Mouse (Mus musculus): ENCODE measurements around the gene Zmat5.

Gene Zmat5

GRCm38 (mm10) chr11:4731781-4732180 lies 27.3 kb downstream of the Zmat5 start:
- in situ Hi-C loops (cut with MboI, MseI): no loop called here

GRCm38 (mm10) chr11:4734179-4734578 lies 29.7 kb downstream of the Zmat5 start:
- in situ Hi-C loops (cut with MboI, MseI): no loop called here

GRCm38 (mm10) chr11:4736355-4736754 lies 31.9 kb downstream of the Zmat5 start:
- in situ Hi-C loops (cut with MboI, MseI): no loop called here

- in situ Hi-C loops (cut with MboI, MseI): no loop called here
Observed at GRCm38 (mm10) chr11:4737682-4738081, 33.2 kb downstream of the Zmat5 start.

GRCm38 (mm10) chr11:4738719-4739118 lies 34.2 kb downstream of the Zmat5 start:
- in situ Hi-C loops (cut with MboI, MseI): no loop called here

GRCm38 (mm10) chr11:4740785-4741184 lies 36.3 kb downstream of the Zmat5 start:
- in situ Hi-C loops (cut with MboI, MseI): no loop called here

GRCm38 (mm10) chr11:4744691-4745090 lies 40.2 kb downstream of the Zmat5 start:
- in situ Hi-C loops (cut with MboI, MseI): no loop called here

GRCm38 (mm10) chr11:4745969-4746368 lies 41.5 kb downstream of the Zmat5 start:
- in situ Hi-C loops (cut with MboI, MseI): no loop called here

GRCm38 (mm10) chr11:4746733-4747132 lies 42.3 kb downstream of the Zmat5 start, which contains the start of gene Cabp7:
TSS of gene Cabp7 (minus strand) at chr11:4746778.
- in situ Hi-C loops (cut with MboI, MseI): no loop called here

- in situ Hi-C loops (cut with MboI, MseI): no loop called here
Observed at GRCm38 (mm10) chr11:4747285-4747684, 42.8 kb downstream of the Zmat5 start.

GRCm38 (mm10) chr11:4750263-4750662 lies 45.8 kb downstream of the Zmat5 start:
- in situ Hi-C loops (cut with MboI, MseI): no loop called here

GRCm38 (mm10) chr11:4752836-4753235 lies 48.4 kb downstream of the Zmat5 start:
- in situ Hi-C loops (cut with MboI, MseI): no loop called here

GRCm38 (mm10) chr11:4754036-4754435 lies 49.6 kb downstream of the Zmat5 start:
- in situ Hi-C loops (cut with MboI, MseI): no loop called here

GRCm38 (mm10) chr11:4754867-4755266 lies 50.4 kb downstream of the Zmat5 start:
- in situ Hi-C loops (cut with MboI, MseI): no loop called here

- in situ Hi-C loops (cut with MboI, MseI): no loop called here
Observed at GRCm38 (mm10) chr11:4756460-4756859, 52.0 kb downstream of the Zmat5 start.

- in situ Hi-C loops (cut with MboI, MseI): no loop called here
Observed at GRCm38 (mm10) chr11:4756984-4757788, 52.7 kb downstream of the Zmat5 start.

- in situ Hi-C loops (cut with MboI, MseI): no loop called here
Observed at GRCm38 (mm10) chr11:4757789-4758158, 53.3 kb downstream of the Zmat5 start.

- in situ Hi-C loops (cut with MboI, MseI): no loop called here
Observed at GRCm38 (mm10) chr11:4760438-4760837, 56.0 kb downstream of the Zmat5 start.

- in situ Hi-C loops (cut with MboI, MseI): no loop called here
Observed at GRCm38 (mm10) chr11:4761991-4762390, 57.5 kb downstream of the Zmat5 start.

GRCm38 (mm10) chr11:4762511-4762910 lies 58.0 kb downstream of the Zmat5 start:
- in situ Hi-C loops (cut with MboI, MseI): no loop called here

GRCm38 (mm10) chr11:4763631-4764030 lies 59.2 kb downstream of the Zmat5 start:
- in situ Hi-C loops (cut with MboI, MseI): no loop called here

GRCm38 (mm10) chr11:4764476-4764875 lies 60.0 kb downstream of the Zmat5 start:
- in situ Hi-C loops (cut with MboI, MseI): no loop called here

- in situ Hi-C loops (cut with MboI, MseI): no loop called here
Observed at GRCm38 (mm10) chr11:4768399-4768798, 63.9 kb downstream of the Zmat5 start.

- in situ Hi-C loops (cut with MboI, MseI): no loop called here
Observed at GRCm38 (mm10) chr11:4769293-4769692, 64.8 kb downstream of the Zmat5 start.

All from T-helper 1 cell (primary cell).